Mouse (Mus musculus): ENCODE measurements around the gene Dars2. TPM values are rescaled to one million over a fixed set of nuclear protein-coding genes. Genes with fewer than 3 reads are reported as not detected.

The Dars2 gene
- total and polyA plus RNA-seq, 2 experiments, result 11.4 to 20.2 TPM

DNA sequence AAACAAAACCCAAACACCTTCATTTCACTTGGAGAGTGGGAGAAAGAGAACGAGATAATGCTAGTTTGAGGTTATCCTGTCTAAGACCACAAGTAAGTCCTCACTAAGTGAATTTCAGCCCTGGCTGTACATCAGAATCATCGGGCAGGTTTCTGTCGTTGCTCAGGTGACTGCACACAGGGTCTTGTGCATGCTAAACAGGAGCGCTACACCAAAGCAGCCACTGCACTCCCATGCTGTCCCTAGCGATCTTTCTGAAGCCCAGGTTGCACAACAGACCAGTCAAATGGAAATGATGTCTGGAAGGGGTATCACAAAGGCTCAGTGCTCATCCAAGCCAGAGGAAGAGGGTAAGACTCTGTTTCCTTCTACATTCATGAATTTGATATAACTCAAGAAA is 64.0 kb downstream of the Dars2 start:
- Histone ChIP-seq H3K27ac (replicated peaks; ENCODE audit: insufficient read depth, low read depth, low read length) (no peak overlapping the region), H3K27me3 (ENCODE audit: control insufficient read depth, insufficient read depth, low read length) (no peaks in the 10 kb centered on the region), H3K9ac (ENCODE audit: low read depth, low read length) (no peak overlapping the region), H3K4me3 (ENCODE audit: insufficient read depth, low read depth, low read length) (no peak overlapping the region), H3K4me1 (ENCODE audit: control insufficient read depth, insufficient read depth, low read length) (no peaks in the 10 kb centered on the region), H3K36me3 (ENCODE audit: control insufficient read depth, insufficient read depth, low read length) (peaks cover 43% of the 10 kb centered on the region), H3K79me2 (ENCODE audit: control insufficient read depth, insufficient read depth, low read length) (no peaks in the 10 kb centered on the region)
- peak; percentile 60 for DNase-seq (ENCODE audit: extremely low read depth, low read depth, low spot score)
- WGBS, result 59% methylated on average over 5 of the region's 5 CpGs
- TF ChIP-seq CTCF (IDR thresholded peaks at IDR 0.05; ENCODE audit: low read depth, low read length), result peak; percentile 13; the same call in 1 of the 2 replicates
- no peak for TF ChIP-seq POLR2A (IDR thresholded peaks at IDR 0.05; ENCODE audit: extremely low read depth, insufficient read depth, low read length)

DNA sequence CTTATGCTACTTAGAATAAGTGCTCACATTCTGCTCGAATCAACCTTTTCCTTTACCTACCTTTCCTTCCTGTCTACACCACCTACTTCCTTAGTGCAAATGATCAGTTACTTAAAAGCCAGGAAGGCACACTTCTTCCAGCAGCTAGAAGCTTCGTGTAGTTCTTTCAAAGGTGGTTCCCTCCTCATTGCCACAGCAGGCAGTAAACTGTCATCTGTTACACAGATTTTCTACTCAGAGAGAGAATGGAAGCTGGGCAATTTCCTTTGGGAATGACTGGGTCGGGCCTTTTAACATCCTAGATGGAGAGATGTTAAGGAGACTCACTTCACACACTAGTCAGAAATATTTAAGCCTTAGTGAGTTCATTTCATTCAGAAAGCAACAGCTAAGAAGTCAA is 64.9 kb downstream of the Dars2 start:
- peaks cover 52% of the 10 kb centered on the region for H3K36me3 ChIP-seq (ENCODE audit: control insufficient read depth, insufficient read depth, low read length)
- TF ChIP-seq POLR2A (IDR thresholded peaks at IDR 0.05; ENCODE audit: extremely low read depth, insufficient read depth, low read length) (no peak), CTCF (IDR thresholded peaks at IDR 0.05; ENCODE audit: low read depth, low read length) (no peak)
- H3K79me2 ChIP-seq (ENCODE audit: control insufficient read depth, insufficient read depth, low read length), result no peaks in the 10 kb centered on the region
- no peak for DNase-seq (ENCODE audit: extremely low read depth, low read depth, low spot score)
- H3K4me3 ChIP-seq (ENCODE audit: insufficient read depth, low read depth, low read length), result no peak overlapping the region
- H3K4me1 ChIP-seq (ENCODE audit: control insufficient read depth, insufficient read depth, low read length), result no peaks in the 10 kb centered on the region
- 84% methylated on average over 3 of the region's 3 CpGs for WGBS
- H3K27me3 ChIP-seq (ENCODE audit: control insufficient read depth, insufficient read depth, low read length), result no peaks in the 10 kb centered on the region
- no peak overlapping the region for H3K9ac ChIP-seq (ENCODE audit: low read depth, low read length)
- no peak overlapping the region for H3K27ac ChIP-seq (replicated peaks; ENCODE audit: insufficient read depth, low read depth, low read length)

DNA sequence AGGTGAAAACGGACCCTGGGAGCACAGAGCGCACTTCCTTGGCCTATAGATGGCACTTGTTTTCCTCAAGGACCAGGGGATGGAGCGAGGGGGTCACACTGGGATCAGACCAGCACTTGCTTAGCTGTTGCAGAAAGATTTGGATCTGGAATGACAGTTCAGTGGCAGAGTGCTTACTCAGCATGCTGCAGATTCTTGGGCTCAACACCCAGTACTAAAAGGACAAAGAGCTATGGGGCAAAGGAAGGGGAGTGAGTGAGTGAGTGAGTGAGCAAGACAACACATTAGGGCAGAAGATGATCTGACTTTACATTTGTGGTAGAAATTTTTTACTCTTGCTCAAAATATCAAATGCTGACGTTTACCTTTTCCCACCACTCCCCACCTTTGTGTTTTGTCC is 65.5 kb downstream of the Dars2 start:
- H3K4me3 ChIP-seq (ENCODE audit: insufficient read depth, low read depth, low read length), result no peak overlapping the region
- H3K79me2 ChIP-seq (ENCODE audit: control insufficient read depth, insufficient read depth, low read length), result no peaks in the 10 kb centered on the region
- no peaks in the 10 kb centered on the region for H3K27me3 ChIP-seq (ENCODE audit: control insufficient read depth, insufficient read depth, low read length)
- 0 out of 2 replicates have a peak, but pooled peaks cover 2% of the 10 kb centered on the region for H3K4me1 ChIP-seq (ENCODE audit: control insufficient read depth, insufficient read depth, low read length)
- no peak for TF ChIP-seq POLR2A (IDR thresholded peaks at IDR 0.05; ENCODE audit: extremely low read depth, insufficient read depth, low read length)
- TF ChIP-seq CTCF (IDR thresholded peaks at IDR 0.05; ENCODE audit: low read depth, low read length), result no peak
- no peak overlapping the region for H3K9ac ChIP-seq (ENCODE audit: low read depth, low read length)
- peaks cover 58% of the 10 kb centered on the region for H3K36me3 ChIP-seq (ENCODE audit: control insufficient read depth, insufficient read depth, low read length)
- peak; percentile 37 for DNase-seq (ENCODE audit: extremely low read depth, low read depth, low spot score)
- H3K27ac ChIP-seq (replicated peaks; ENCODE audit: insufficient read depth, low read depth, low read length), result no peak overlapping the region
- 92% methylated on average over 4 of the region's 4 CpGs for WGBS

DNA sequence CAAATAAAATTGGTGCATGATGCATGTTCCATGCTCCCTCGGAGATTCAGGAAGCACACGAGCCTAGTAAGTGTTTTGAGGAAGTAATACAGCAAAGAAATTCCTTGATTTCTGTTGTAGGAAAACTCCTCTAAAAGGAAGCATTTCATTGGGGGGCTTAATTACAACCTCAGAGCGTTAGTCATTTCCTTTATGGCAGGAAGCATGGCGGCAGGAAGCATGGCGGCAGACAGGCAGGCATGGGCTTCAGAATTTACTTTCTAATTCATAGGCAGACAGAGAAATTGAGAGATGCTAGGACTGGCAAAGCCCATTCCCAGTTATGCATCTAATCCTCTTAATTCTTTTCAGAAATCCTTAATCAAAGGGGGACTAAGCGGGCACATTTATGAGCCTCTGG is 76.6 kb downstream of the Dars2 start:
- no peaks in the 10 kb centered on the region for H3K27me3 ChIP-seq (ENCODE audit: control insufficient read depth, insufficient read depth, low read length)
- peaks cover 76% of the 10 kb centered on the region for H3K36me3 ChIP-seq (ENCODE audit: control insufficient read depth, insufficient read depth, low read length)
- TF ChIP-seq CTCF (IDR thresholded peaks at IDR 0.05; ENCODE audit: low read depth, low read length), result no peak
- TF ChIP-seq POLR2A (IDR thresholded peaks at IDR 0.05; ENCODE audit: extremely low read depth, insufficient read depth, low read length), result no peak
- H3K79me2 ChIP-seq (ENCODE audit: control insufficient read depth, insufficient read depth, low read length), result peaks cover 2% of the 10 kb centered on the region; the same call in 1 of the 2 replicates
- peaks cover 15% of the 10 kb centered on the region for H3K4me1 ChIP-seq (ENCODE audit: control insufficient read depth, insufficient read depth, low read length)
- H3K27ac ChIP-seq (replicated peaks; ENCODE audit: insufficient read depth, low read depth, low read length), result no peak overlapping the region
- 77% methylated on average over 6 of the region's 6 CpGs for WGBS
- H3K9ac ChIP-seq (ENCODE audit: low read depth, low read length), result no peak overlapping the region
- DNase-seq (ENCODE audit: extremely low read depth, low read depth, low spot score), result no peak
- H3K4me3 ChIP-seq (ENCODE audit: insufficient read depth, low read depth, low read length), result no peak overlapping the region

Other genes starting within 250 kb of the Dars2 start
- 13.1 and 14.9 TPM in 2 replicates for gene Rc3h1, start 164.2 kb downstream of the Dars2 start, total RNA-seq (2014; rRNA removed)
- 5.9 and 7.7 TPM in 2 replicates for gene Rc3h1, start 164.2 kb downstream of the Dars2 start, polyA plus RNA-seq (2012; rRNA removed)
- 3,274 and 4,209 TPM in 2 replicates for gene Serpinc1, start 92.1 kb downstream of the Dars2 start, total RNA-seq (2014; rRNA removed)
- gene Serpinc1, start 92.1 kb downstream of the Dars2 start, polyA plus RNA-seq (2012; rRNA removed), result 4,695 and 5,808 TPM in 2 replicates
- gene Zbtb37, start 35.8 kb downstream of the Dars2 start, total RNA-seq (2014; rRNA removed), result 4.3 and 4.4 TPM in 2 replicates
- gene Zbtb37, start 35.8 kb downstream of the Dars2 start, polyA plus RNA-seq (2012; rRNA removed), result 0.33 and 0.97 TPM in 2 replicates
- 7.0 and 9.5 TPM in 2 replicates for gene Cenpl, start 55 bp upstream of the Dars2 start, total RNA-seq (2014; rRNA removed)
- 1.4 and 1.5 TPM in 2 replicates for gene Cenpl, start 55 bp upstream of the Dars2 start, polyA plus RNA-seq (2012; rRNA removed)
- gene Klhl20, start 60.9 kb upstream of the Dars2 start, total RNA-seq (2014; rRNA removed), result 6.7 and 6.8 TPM in 2 replicates
- gene Klhl20, start 60.9 kb upstream of the Dars2 start, polyA plus RNA-seq (2012; rRNA removed), result 2.3 and 2.7 TPM in 2 replicates
- gene Ankrd45, start 72.0 kb upstream of the Dars2 start, total RNA-seq (2014; rRNA removed), result not detected in 2 replicates
- not detected in 2 replicates for gene Ankrd45, start 72.0 kb upstream of the Dars2 start, polyA plus RNA-seq (2012; rRNA removed)
- not detected in 2 replicates for gene Tex50, start 88.7 kb upstream of the Dars2 start, total RNA-seq (2014; rRNA removed)
- 0.07 TPM in 1 of 2 replicates, not detected in the other for gene Tex50, start 88.7 kb upstream of the Dars2 start, polyA plus RNA-seq (2012; rRNA removed)
- 413 and 458 TPM in 2 replicates for gene Prdx6, start 180.6 kb upstream of the Dars2 start, total RNA-seq (2014; rRNA removed)
- gene Prdx6, start 180.6 kb upstream of the Dars2 start, polyA plus RNA-seq (2012; rRNA removed), result 221 and 315 TPM in 2 replicates